Mouse (Mus musculus): ENCODE data around the gene Olfr325. TPM values are rescaled to one million over a fixed set of nuclear protein-coding genes. Genes with fewer than 3 reads are reported as not detected.
"Not testable (repeated sequence)": the region's sequence is repeated elsewhere in the genome, so short reads cannot be mapped to it uniquely, and the experiment has no call there.

The Olfr325 gene
- not detected in 2 replicates for polyA plus RNA-seq (2012; ENCODE audit: insufficient read depth, insufficient read length, missing spikeins)

DNA sequence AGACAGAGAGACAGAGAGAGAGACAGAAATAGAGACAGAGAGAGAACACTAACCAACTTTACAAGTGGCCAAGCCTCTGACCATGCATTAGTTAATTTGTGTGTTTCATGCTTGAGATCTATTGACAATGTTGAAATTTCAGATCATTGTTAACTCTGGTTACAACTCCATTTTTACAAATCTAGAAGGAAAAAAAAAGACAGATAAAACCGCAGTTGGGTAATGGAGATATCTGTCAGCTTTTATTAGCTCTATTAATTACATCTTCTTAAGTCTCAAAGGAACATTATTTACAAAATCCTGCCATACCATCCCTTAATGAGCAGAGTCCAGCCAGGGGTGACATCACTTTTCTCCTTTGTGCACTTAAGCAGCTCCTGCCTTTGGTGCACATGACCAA lies at the start of gene Olfr325:
Olfr325 (plus strand) TSS at position 301 of the 400 bp plus-strand sequence.
- no peak within 1 kb of the TSS for H3K4me3 ChIP-seq (ENCODE audit: insufficient read depth, low read depth, low read length)
- no peaks in the 10 kb centered on the region for H3K4me1 ChIP-seq (ENCODE audit: control insufficient read depth, insufficient read depth, insufficient read length, low read length)
- no peak within 1 kb of the TSS for H3K27ac ChIP-seq (replicated peaks; ENCODE audit: low read depth, low read length)

DNA sequence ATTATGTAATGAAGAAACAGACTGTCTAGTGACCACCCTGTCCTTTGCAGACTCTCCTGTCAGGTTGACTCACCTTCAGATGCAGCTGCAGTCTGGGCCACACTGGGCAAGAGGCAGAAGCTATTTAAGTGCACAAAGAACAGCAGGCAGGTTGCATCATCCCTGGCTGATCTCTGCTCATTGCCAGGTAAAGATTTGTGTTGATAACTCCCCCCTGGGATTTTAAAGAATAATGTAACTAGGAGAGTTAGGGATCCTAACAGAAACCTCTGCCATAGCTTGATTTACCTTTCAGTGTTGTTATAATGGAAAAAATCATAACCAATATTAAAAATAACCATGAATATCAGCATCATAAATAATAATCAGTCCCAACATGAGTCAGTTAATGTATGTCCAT lies 42.8 kb upstream of the Olfr325 start, which contains the start of gene Olfr330:
Olfr330 (minus strand) TSS at position 101 of the 400 bp plus-strand sequence.
- not testable (repeated sequence) for H3K4me1 ChIP-seq (ENCODE audit: control insufficient read depth, insufficient read depth, insufficient read length, low read length); H3K27ac ChIP-seq (replicated peaks; ENCODE audit: low read depth, low read length)

DNA sequence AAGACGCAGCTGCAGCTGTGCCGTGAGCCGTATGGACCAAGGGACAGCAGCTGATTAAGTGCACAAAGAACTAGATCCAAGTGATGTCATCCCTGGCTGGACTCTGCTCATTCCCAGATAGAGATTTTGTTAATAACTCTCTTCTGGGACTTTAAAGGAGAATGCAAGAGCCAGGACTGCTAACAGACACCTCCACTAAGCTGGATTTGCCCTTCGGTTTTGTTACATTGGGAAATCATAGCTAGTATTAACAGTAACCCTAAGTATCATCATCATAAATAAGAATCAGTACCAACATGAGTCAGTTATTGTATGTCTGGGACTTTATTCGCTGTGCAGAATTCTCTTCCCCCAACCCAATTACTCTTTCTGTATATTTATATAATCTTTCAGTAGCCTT lies 31.2 kb upstream of the Olfr325 start, which contains the start of gene Olfr329-ps:
Olfr329-ps (minus strand) TSS at position 101 of the 400 bp plus-strand sequence.
- Histone ChIP-seq H3K27ac (replicated peaks; ENCODE audit: low read depth, low read length) (no peak within 1 kb of the TSS), H3K4me1 (ENCODE audit: control insufficient read depth, insufficient read depth, insufficient read length, low read length) (no peaks in the 10 kb centered on the region), H3K4me3 (ENCODE audit: insufficient read depth, low read depth, low read length) (no peak within 1 kb of the TSS)

More for the DNA sequence above, 42.8 kb upstream of the Olfr325 start, which contains the start of gene Olfr330:
- H3K4me3 ChIP-seq (ENCODE audit: insufficient read depth, low read depth, low read length): not testable (repeated sequence)

DNA sequence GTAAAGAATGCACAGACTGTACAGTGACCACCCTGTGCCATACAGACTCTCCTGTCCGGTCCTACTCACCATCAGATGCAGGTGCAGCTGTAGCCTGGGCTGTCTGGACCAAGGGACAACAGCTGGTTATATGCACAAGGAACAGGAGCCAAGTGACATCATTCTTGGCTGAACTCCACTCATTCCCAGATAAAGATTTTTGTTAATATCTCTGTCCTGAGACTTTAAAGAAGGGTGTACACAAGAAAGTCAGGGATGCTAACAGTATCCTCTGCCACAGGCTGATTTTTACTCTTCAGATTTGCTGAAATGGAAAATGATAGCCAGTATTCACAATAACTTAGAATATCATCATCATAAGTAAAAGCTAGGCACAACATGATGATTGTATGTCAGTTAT lies 22.0 kb upstream of the Olfr325 start, which contains the start of gene Olfr328:
Olfr328 (minus strand) TSS at position 101 of the 400 bp plus-strand sequence.
- Histone ChIP-seq H3K4me3 (ENCODE audit: insufficient read depth, low read depth, low read length) (no peak within 1 kb of the TSS), H3K27ac (replicated peaks; ENCODE audit: low read depth, low read length) (no peak within 1 kb of the TSS), H3K4me1 (ENCODE audit: control insufficient read depth, insufficient read depth, insufficient read length, low read length) (no peaks in the 10 kb centered on the region)

DNA sequence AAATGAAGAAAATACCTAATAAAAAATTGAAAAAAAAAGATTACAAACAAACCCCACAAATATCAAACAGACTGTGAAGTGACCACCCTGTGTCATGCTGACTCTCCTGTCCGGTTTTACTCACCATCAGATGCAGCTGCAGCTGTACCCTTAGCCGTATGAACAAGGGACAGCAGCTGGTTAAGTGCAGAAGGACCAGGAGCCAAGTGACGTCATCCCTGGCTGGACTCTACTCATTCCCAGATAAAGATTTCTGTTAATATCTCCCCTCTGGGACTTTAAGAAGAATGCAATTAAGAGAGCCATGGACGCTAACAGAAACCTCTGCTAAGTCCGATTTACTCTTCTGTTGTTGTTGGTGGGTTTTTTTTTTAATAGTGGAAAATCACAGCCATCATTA lies 7.1 kb upstream of the Olfr325 start, which contains the start of gene Olfr224:
Olfr224 (minus strand) TSS at position 149 of the 400 bp plus-strand sequence.
- Histone ChIP-seq H3K4me3 (ENCODE audit: insufficient read depth, low read depth, low read length) (no peak within 1 kb of the TSS), H3K4me1 (ENCODE audit: control insufficient read depth, insufficient read depth, insufficient read length, low read length) (no peaks in the 10 kb centered on the region), H3K27ac (replicated peaks; ENCODE audit: low read depth, low read length) (no peak within 1 kb of the TSS)

DNA sequence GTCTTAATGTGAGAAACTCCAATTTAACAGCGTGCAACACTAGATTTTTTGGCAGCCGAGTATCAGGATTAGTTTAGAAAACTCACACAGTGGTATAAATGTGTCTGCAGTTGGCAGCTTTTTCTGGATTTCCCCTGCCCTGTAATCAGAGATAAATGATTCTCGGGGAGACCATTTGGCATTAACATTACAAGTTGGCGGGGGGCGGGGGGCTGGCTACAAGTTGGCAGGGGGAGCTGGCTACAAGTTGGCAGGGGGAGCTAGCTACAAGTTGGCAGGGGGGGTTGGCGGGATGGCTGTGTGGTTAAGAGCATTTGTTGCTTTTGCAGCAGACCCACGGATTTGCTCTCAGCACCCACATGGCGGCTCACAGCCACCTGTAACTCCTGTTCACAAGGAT lies 1.1 kb downstream of the Olfr325 start:
- Histone ChIP-seq H3K4me1 (ENCODE audit: control insufficient read depth, insufficient read depth, insufficient read length, low read length) (no peaks in the 10 kb centered on the region), H3K27ac (replicated peaks; ENCODE audit: low read depth, low read length) (no peak overlapping the region), H3K4me3 (ENCODE audit: insufficient read depth, low read depth, low read length) (no peak overlapping the region)

DNA sequence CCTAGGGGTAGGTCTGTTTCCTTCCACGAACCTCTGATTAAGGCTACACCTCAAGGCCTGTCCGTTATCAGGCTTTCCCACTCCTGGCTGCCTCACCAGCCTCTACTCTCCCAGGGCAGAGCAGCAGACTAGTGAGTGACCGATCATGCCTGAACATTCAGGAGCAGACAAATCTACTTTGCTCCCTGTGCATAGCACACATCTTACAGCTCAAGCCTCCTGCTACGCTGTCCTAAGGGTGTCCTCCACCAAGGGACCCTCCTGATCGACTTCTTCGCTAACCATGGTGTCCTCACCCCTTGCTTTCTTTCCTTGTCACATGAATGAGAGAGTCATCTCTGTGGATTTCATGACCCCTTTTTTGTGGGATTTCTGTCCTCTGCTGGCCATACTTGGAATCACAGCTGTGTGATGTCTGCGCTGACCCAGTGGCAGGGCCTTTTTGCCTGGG lies 10.4 kb downstream of the Olfr325 start:
- no peaks in the 10 kb centered on the region for H3K4me1 ChIP-seq (ENCODE audit: control insufficient read depth, insufficient read depth, insufficient read length, low read length)
- no peak overlapping the region for H3K27ac ChIP-seq (replicated peaks; ENCODE audit: low read depth, low read length)
- no peak overlapping the region for H3K4me3 ChIP-seq (ENCODE audit: insufficient read depth, low read depth, low read length)

DNA sequence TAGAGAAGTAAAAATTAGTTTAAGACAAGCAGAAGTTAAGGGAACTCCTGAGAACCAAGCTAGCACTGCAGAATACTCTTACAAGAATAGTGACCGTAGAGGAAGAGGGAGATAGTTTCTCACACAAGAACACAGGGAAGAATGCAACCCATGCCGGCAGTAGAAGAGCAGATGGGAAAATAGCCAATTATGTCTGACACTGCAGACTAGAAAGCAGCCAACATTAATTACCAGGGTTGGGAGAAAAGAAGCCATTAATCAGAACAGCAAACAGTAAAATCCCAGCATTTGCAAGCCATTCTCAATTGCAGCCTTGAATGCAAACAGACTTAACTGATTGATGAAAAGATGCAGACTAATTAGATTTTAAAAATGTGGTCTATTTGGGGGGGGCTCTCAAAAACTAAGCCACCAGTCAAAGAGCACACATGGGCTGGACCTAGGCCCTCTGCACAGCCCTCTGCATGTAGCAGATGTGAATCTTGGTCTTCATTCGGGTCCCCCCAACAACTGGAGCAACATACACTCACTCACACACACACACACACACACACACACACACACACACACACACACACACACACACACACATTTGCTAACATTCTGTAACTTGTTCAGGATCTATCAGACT lies 11.2 kb downstream of the Olfr325 start:
- no peaks in the 10 kb centered on the region for H3K4me1 ChIP-seq (ENCODE audit: control insufficient read depth, insufficient read depth, insufficient read length, low read length)
- H3K4me3 ChIP-seq (ENCODE audit: insufficient read depth, low read depth, low read length): no peak overlapping the region

GRCm38 (mm10) chr11:58594814-58595213 lies 17.3 kb downstream of the Olfr325 start, which contains the start of gene Olfr324:
TSS of gene Olfr324 (plus strand) at chr11:58595114.
- Histone ChIP-seq H3K4me3 (ENCODE audit: insufficient read depth, low read depth, low read length) (no peak within 1 kb of the TSS), H3K4me1 (ENCODE audit: control insufficient read depth, insufficient read depth, insufficient read length, low read length) (no peaks in the 10 kb centered on the region), H3K27ac (replicated peaks; ENCODE audit: low read depth, low read length) (no peak within 1 kb of the TSS)

More for the DNA sequence above, 11.2 kb downstream of the Olfr325 start:
- no peak overlapping the region for H3K27ac ChIP-seq (replicated peaks; ENCODE audit: low read depth, low read length)

GRCm38 (mm10) chr11:58597837-58598236 lies 20.3 kb downstream of the Olfr325 start:
- H3K4me3 ChIP-seq (ENCODE audit: insufficient read depth, low read depth, low read length): no peak overlapping the region
- no peak overlapping the region for H3K27ac ChIP-seq (replicated peaks; ENCODE audit: low read depth, low read length)
- no peaks in the 10 kb centered on the region for H3K4me1 ChIP-seq (ENCODE audit: control insufficient read depth, insufficient read depth, insufficient read length, low read length)

DNA sequence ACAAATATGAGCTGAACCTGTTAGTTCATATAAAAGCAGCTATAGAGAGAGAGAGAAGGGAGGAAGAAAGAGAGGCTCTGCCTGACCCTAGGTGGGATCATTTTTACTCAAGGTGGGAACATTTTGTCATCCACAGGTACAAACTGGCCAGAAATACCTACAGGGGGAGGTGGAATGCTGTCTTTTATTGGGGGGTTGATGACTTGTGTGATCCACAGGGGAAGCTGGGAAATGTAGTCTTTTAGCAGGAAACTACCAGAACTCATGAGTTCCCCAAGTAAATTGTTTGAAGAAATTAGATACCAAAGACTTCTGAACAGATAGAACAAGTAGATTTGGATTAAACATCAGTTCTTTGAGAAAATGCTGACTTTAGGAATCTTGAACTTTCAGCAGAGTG lies 24.5 kb downstream of the Olfr325 start:
- H3K4me1 ChIP-seq (ENCODE audit: control insufficient read depth, insufficient read depth, insufficient read length, low read length): no peaks in the 10 kb centered on the region

GRCm38 (mm10) chr11:58602800-58603560 lies 25.4 kb downstream of the Olfr325 start:
- no peaks in the 10 kb centered on the region for H3K4me1 ChIP-seq (ENCODE audit: control insufficient read depth, insufficient read depth, insufficient read length, low read length)
- no peak overlapping the region for H3K4me3 ChIP-seq (ENCODE audit: insufficient read depth, low read depth, low read length)
- no peak overlapping the region for H3K27ac ChIP-seq (replicated peaks; ENCODE audit: low read depth, low read length)

More for the DNA sequence above, 24.5 kb downstream of the Olfr325 start:
- H3K4me3 ChIP-seq (ENCODE audit: insufficient read depth, low read depth, low read length): no peak overlapping the region
- no peak overlapping the region for H3K27ac ChIP-seq (replicated peaks; ENCODE audit: low read depth, low read length)

DNA sequence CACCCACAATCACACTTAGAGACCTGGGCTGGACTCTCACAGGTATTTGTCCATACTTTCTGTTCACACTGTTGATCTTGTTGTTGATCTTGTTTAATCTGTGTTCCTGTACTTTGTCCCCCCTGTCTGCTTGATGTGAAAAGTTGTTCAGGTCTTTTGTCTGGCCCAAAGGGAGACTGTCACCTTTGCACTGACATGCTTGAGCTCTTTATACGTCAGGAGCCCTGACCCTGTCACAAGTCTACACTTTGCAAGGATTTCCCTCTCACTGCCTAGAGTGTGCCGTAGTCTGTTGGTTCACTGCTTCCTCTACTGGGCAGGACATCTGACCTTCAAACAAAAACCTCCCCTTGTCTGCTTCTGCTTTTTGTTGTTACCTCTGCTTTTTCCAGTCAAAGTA lies 27.2 kb downstream of the Olfr325 start:
- no peaks in the 10 kb centered on the region for H3K4me1 ChIP-seq (ENCODE audit: control insufficient read depth, insufficient read depth, insufficient read length, low read length)
- no peak overlapping the region for H3K27ac ChIP-seq (replicated peaks; ENCODE audit: low read depth, low read length)
- H3K4me3 ChIP-seq (ENCODE audit: insufficient read depth, low read depth, low read length): no peak overlapping the region

- H3K4me3 ChIP-seq (ENCODE audit: insufficient read depth, low read depth, low read length): no peak overlapping the region
These were observed 27.7 kb downstream of the Olfr325 start for GRCm38 (mm10) chr11:58605228-58605627.

GRCm38 (mm10) chr11:58606177-58606919 lies 28.8 kb downstream of the Olfr325 start:
- Histone ChIP-seq H3K4me1 (ENCODE audit: control insufficient read depth, insufficient read depth, insufficient read length, low read length) (no peaks in the 10 kb centered on the region), H3K4me3 (ENCODE audit: insufficient read depth, low read depth, low read length) (no peak overlapping the region), H3K27ac (replicated peaks; ENCODE audit: low read depth, low read length) (no peak overlapping the region)

More at GRCm38 (mm10) chr11:58605228-58605627, 27.7 kb downstream of the Olfr325 start:
- no peak overlapping the region for H3K27ac ChIP-seq (replicated peaks; ENCODE audit: low read depth, low read length)
- H3K4me1 ChIP-seq (ENCODE audit: control insufficient read depth, insufficient read depth, insufficient read length, low read length): no peaks in the 10 kb centered on the region
